Mouse (Mus musculus) embryonic fibroblast, embryonic 13.5 days (primary cell): ENCODE data around the gene Rph3a. TPM values are rescaled to one million over a fixed set of nuclear protein-coding genes. Genes with fewer than 3 reads are reported as not detected.

Experiments
- H3K27ac ChIP-seq: 2 replicates; pipeline ENCODE4 v1.5.1; 2012; ENCODE audit warnings: low read length, control low read depth, inconsistent platforms; ENCODE audit not compliant: insufficient read depth
- H3K4me1 ChIP-seq: 2 replicates; pipeline ENCODE4 v1.6.1; 2011; ENCODE audit warnings: low read length; ENCODE audit not compliant: control insufficient read depth, insufficient read depth
- H3K4me3 ChIP-seq: 2 replicates; pipeline ENCODE4 v1.5.1; 2011; ENCODE audit warnings: mild to moderate bottlenecking, control low read depth, low read length; ENCODE audit not compliant: insufficient read depth
- CTCF ChIP-seq: IDR thresholded peaks from 2 replicates; pipeline ENCODE4 v1.5.1; 2011; ENCODE audit warnings: mild to moderate bottlenecking, control low read depth, low read length, moderate library complexity, borderline replicate concordance; ENCODE audit not compliant: insufficient read depth
- POLR2A ChIP-seq: IDR thresholded peaks from 2 replicates; pipeline ENCODE4 v1.6.1; 2011; ENCODE audit warnings: low read depth, mild to moderate bottlenecking, control low read depth, low read length, moderate library complexity
- polyA plus RNA-seq: library from polyadenylated mRNA; stranded (reverse); fragments of >200 nt; gene quantifications from 2 replicates; pipeline ENCODE4 v1.2.4, GENCODE M21; 2011; ENCODE audit warnings: low read depth; ENCODE audit not compliant: missing spikeins, insufficient read length

Gene Rph3a
- polyA plus RNA-seq, 1 experiment = not detected

- Histone ChIP-seq H3K27ac (no peak overlapping the region), H3K4me1 (no peaks in the 10 kb centered on the region), H3K4me3 (no peak overlapping the region)
- TF ChIP-seq POLR2A (no peak), CTCF (no peak)
Observed at GRCm38 (mm10) chr5:121008411-121009239, 1.3 kb downstream of the Rph3a start.

- H3K4me1 ChIP-seq = no peaks in the 10 kb centered on the region
- H3K27ac ChIP-seq = no peak overlapping the region
- H3K4me3 ChIP-seq = no peak overlapping the region
- TF ChIP-seq CTCF (no peak), POLR2A (no peak)
Observed at GRCm38 (mm10) chr5:121007563-121007962, 2.3 kb downstream of the Rph3a start.

GRCm38 (mm10) chr5:121007130-121007529 lies 2.8 kb downstream of the Rph3a start:
- H3K4me3 ChIP-seq = no peak overlapping the region
- H3K4me1 ChIP-seq = no peaks in the 10 kb centered on the region
- TF ChIP-seq POLR2A = no peak
- TF ChIP-seq CTCF = no peak
- no peak overlapping the region for H3K27ac ChIP-seq

- H3K27ac ChIP-seq = no peak overlapping the region
- TF ChIP-seq CTCF (no peak), POLR2A (no peak)
- no peak overlapping the region for H3K4me3 ChIP-seq
- no peaks in the 10 kb centered on the region for H3K4me1 ChIP-seq
Observed at GRCm38 (mm10) chr5:121006176-121006575, 3.7 kb downstream of the Rph3a start.

DNA sequence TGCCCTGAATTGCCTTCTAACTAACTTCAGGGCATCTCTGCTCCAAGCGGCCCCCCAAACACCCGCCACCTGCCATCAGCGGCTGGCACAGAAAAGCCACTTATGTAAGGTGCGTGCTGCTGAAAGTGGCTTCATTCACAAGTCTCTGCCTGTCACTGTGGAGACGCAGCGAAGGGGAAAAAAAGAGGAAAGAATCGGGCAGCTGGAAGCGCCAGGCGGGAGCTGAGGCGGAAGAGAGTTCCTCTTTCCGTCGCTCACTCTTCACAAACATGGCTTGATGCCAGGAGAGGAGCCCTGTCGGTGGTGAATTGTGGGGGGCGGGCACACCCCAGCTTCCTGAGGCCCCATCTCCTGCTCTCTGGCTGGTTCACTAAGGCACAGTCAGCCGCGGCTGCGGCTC lies 6.1 kb downstream of the Rph3a start:
- no peak for TF ChIP-seq POLR2A
- no peak for TF ChIP-seq CTCF
- no peak overlapping the region for H3K4me3 ChIP-seq
- no peak overlapping the region for H3K27ac ChIP-seq

DNA sequence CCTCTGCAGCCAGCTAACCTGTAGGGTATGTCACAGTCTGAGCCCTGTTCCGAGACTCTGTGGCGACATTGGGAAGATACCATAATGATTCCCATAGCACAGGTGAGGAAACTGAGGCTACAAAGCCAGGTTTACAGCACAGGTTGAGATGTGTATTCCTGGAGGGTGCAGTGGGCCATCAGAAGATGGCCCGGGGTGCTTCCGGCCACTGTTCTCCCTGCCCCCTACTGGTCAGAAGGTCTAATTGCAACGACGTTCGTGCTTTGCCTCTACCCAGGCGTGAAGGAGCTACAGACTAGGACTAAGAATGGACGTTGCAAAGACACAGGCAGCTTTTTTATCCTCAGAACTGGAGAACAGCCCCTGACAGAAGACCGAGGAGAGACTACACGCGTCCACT lies 10.3 kb downstream of the Rph3a start:
- no peak overlapping the region for H3K4me3 ChIP-seq
- H3K27ac ChIP-seq = no peak overlapping the region
- no peaks in the 10 kb centered on the region for H3K4me1 ChIP-seq
- TF ChIP-seq CTCF = peak; percentile 18; the same call in 1 of the 2 replicates
- TF ChIP-seq POLR2A = no peak

More for the DNA sequence above, 6.1 kb downstream of the Rph3a start:
- H3K4me1 ChIP-seq = no peaks in the 10 kb centered on the region

- no peak overlapping the region for H3K27ac ChIP-seq
- H3K4me3 ChIP-seq = no peak overlapping the region
- TF ChIP-seq POLR2A (no peak), CTCF (no peak)
- no peaks in the 10 kb centered on the region for H3K4me1 ChIP-seq
Observed at GRCm38 (mm10) chr5:120988373-120988772, 21.5 kb downstream of the Rph3a start.

- no peaks in the 10 kb centered on the region for H3K4me1 ChIP-seq
- H3K27ac ChIP-seq = no peak overlapping the region
- TF ChIP-seq POLR2A = no peak
- TF ChIP-seq CTCF = no peak
- no peak overlapping the region for H3K4me3 ChIP-seq
Observed at GRCm38 (mm10) chr5:120983029-120983428, 26.9 kb downstream of the Rph3a start.

DNA sequence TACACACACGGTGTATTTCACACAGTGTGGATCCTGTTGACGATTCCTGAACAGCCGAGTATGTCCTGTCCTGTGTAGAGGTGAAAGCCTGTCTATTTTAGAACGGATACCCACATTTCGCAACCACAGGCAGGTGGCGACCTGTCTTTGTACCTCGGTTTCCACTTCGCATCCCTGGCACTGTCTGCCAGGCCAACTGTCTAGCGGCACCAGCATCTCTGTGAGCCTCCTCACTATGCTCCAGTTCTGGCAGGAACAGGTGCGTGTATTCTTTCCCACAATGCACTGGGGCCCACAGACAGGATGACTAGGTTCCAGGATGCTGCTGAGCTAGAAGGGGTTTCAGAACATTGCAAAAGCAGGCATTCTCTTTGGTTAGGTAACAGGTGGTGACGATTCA lies 28.7 kb downstream of the Rph3a start:
- no peak overlapping the region for H3K27ac ChIP-seq
- no peak for TF ChIP-seq POLR2A
- no peak for TF ChIP-seq CTCF
- no peak overlapping the region for H3K4me3 ChIP-seq
- no peaks in the 10 kb centered on the region for H3K4me1 ChIP-seq

GRCm38 (mm10) chr5:120980116-120980515 lies 29.8 kb downstream of the Rph3a start:
- H3K4me1 ChIP-seq = no peaks in the 10 kb centered on the region
- TF ChIP-seq CTCF (no peak), POLR2A (no peak)
- H3K4me3 ChIP-seq = no peak overlapping the region
- H3K27ac ChIP-seq = no peak overlapping the region

GRCm38 (mm10) chr5:120976138-120976537 lies 33.8 kb downstream of the Rph3a start:
- Histone ChIP-seq H3K4me3 (no peak overlapping the region), H3K27ac (no peak overlapping the region), H3K4me1 (no peaks in the 10 kb centered on the region)
- TF ChIP-seq POLR2A = no peak
- no peak for TF ChIP-seq CTCF
